Mouse (Mus musculus) kidney, adult 2 months (tissue): Measurements from ENCODE around the gene Dock2. TPM values are rescaled to one million over a fixed set of nuclear protein-coding genes. Genes with fewer than 3 reads are reported as not detected.

Source experiments
- DNase-seq: peaks from one replicate; pipeline ENCODE4 v3.0.0; 2021
- H3K27ac ChIP-seq: fragments of 200-500 bp; 2 replicates; pipeline ENCODE4 v1.5.1; 2012; ENCODE audit warnings: low read depth, low read length, control low read depth, inconsistent platforms; ENCODE audit not compliant: insufficient read depth
- H3K27me3 ChIP-seq: fragments of 200-500 bp; replicated peaks from 2 replicates; pipeline ENCODE4 v1.6.1; 2012; ENCODE audit warnings: mild to moderate bottlenecking, moderate library complexity, low read length, inconsistent platforms; ENCODE audit not compliant: control insufficient read depth, insufficient read depth
- H3K36me3 ChIP-seq: fragments of 200-500 bp; 2 replicates; pipeline ENCODE4 v1.6.1; 2012; ENCODE audit warnings: mild to moderate bottlenecking, moderate library complexity, low read length, inconsistent platforms; ENCODE audit not compliant: control insufficient read depth, insufficient read depth
- H3K4me1 ChIP-seq: fragments of 200-500 bp; 2 replicates; pipeline ENCODE4 v1.6.1; 2011; ENCODE audit warnings: low read length; ENCODE audit not compliant: control insufficient read depth, insufficient read depth
- H3K4me3 ChIP-seq: fragments of 200-500 bp; 2 replicates; pipeline ENCODE4 v1.5.1; 2011; ENCODE audit warnings: mild to moderate bottlenecking, low read depth, low read length, control low read depth; ENCODE audit not compliant: insufficient read depth
- CTCF ChIP-seq: fragments of 200-500 bp; conservative IDR thresholded peaks from 2 replicates; pipeline ENCODE4 v1.5.1; 2011; ENCODE audit warnings: low read depth, mild to moderate bottlenecking, control low read depth, low read length, moderate library complexity, mixed read lengths; ENCODE audit not compliant: insufficient read depth, insufficient read length
- POLR2A ChIP-seq: fragments of 200-500 bp; IDR thresholded peaks from one replicate; pipeline ENCODE4 v1.6.1; 2011; ENCODE audit warnings: low read depth, low read length, control low read depth
- WGBS: fragments of 180-500 bp; shearing (Covaris S2); methylation state at CpG from one replicate; pipeline ENCODE4 v1.1.7; 2018; 5-methylcytosine and 5-hydroxymethylcytosine counted together
- polyA plus RNA-seq: library from polyadenylated mRNA; depleted of rRNA; stranded (reverse); fragments of >200 nt; gene quantifications from 2 replicates; pipeline ENCODE4 v1.2.3, GENCODE M21; 2012

Gene Dock2
- polyA plus RNA-seq, 1 experiment: 2.8 TPM

GRCm38 (mm10) chr11:34291304-34291703 is 492.4 kb downstream of the Dock2 start:
- H3K4me3 ChIP-seq: no peak overlapping the region
- DNase-seq: no peak
- no peaks in the 10 kb centered on the region for H3K36me3 ChIP-seq
- H3K4me1 ChIP-seq: no peaks in the 10 kb centered on the region
- H3K27ac ChIP-seq: no peak overlapping the region
- H3K27me3 ChIP-seq: no peaks in the 10 kb centered on the region
- 69% methylated on average over 3 of the region's 3 CpGs for WGBS
- no peak for TF ChIP-seq POLR2A
- TF ChIP-seq CTCF: no peak

GRCm38 (mm10) chr11:34290708-34291107 is 493.0 kb downstream of the Dock2 start:
- H3K27me3 ChIP-seq: no peaks in the 10 kb centered on the region
- WGBS: 55% methylated on average over 2 of the region's 2 CpGs
- DNase-seq: no peak

GRCm38 (mm10) chr11:34290265-34290664 is 493.4 kb downstream of the Dock2 start:
- Histone ChIP-seq H3K4me3 (no peak overlapping the region), H3K27me3 (no peaks in the 10 kb centered on the region), H3K36me3 (no peaks in the 10 kb centered on the region), H3K4me1 (no peaks in the 10 kb centered on the region), H3K27ac (no peak overlapping the region)
- 61% methylated on average over 4 of the region's 4 CpGs for WGBS
- TF ChIP-seq CTCF: no peak
- TF ChIP-seq POLR2A: no peak
- DNase-seq: no peak

More at GRCm38 (mm10) chr11:34290708-34291107, 493.0 kb downstream of the Dock2 start:
- no peaks in the 10 kb centered on the region for H3K4me1 ChIP-seq
- TF ChIP-seq POLR2A (no peak), CTCF (no peak)
- H3K27ac ChIP-seq: no peak overlapping the region
- no peak overlapping the region for H3K4me3 ChIP-seq
- H3K36me3 ChIP-seq: no peaks in the 10 kb centered on the region

GRCm38 (mm10) chr11:34284124-34284808 is 499.4 kb downstream of the Dock2 start:
- no peak for DNase-seq
- Histone ChIP-seq H3K4me3 (no peak overlapping the region), H3K36me3 (no peaks in the 10 kb centered on the region), H3K27me3 (no peaks in the 10 kb centered on the region), H3K4me1 (no peaks in the 10 kb centered on the region), H3K27ac (no peak overlapping the region)
- WGBS: 27% methylated on average over 13 of the region's 13 CpGs
- TF ChIP-seq CTCF: no peak
- no peak for TF ChIP-seq POLR2A

- Histone ChIP-seq H3K36me3 (no peaks in the 10 kb centered on the region), H3K27me3 (no peaks in the 10 kb centered on the region), H3K4me1 (no peaks in the 10 kb centered on the region), H3K27ac (no peak overlapping the region), H3K4me3 (no peak overlapping the region)
- TF ChIP-seq CTCF (no peak), POLR2A (no peak)
- DNase-seq: no peak
- 68% methylated on average over 3 of the region's 3 CpGs for WGBS
These were observed 506.6 kb downstream of the Dock2 start for GRCm38 (mm10) chr11:34277047-34277445.

- TF ChIP-seq POLR2A (no peak), CTCF (no peak)
- Histone ChIP-seq H3K27me3 (no peaks in the 10 kb centered on the region), H3K4me3 (no peak overlapping the region), H3K36me3 (no peaks in the 10 kb centered on the region), H3K27ac (no peak overlapping the region), H3K4me1 (no peaks in the 10 kb centered on the region)
- WGBS: 49% methylated on average over 14 of the region's 14 CpGs
- DNase-seq: no peak
These were observed 507.2 kb downstream of the Dock2 start for GRCm38 (mm10) chr11:34276363-34277046.

- DNase-seq: no peak
- no peak overlapping the region for H3K27ac ChIP-seq
- 37% methylated on average over 2 of the region's 2 CpGs for WGBS
- H3K27me3 ChIP-seq: no peaks in the 10 kb centered on the region
- TF ChIP-seq POLR2A (no peak), CTCF (no peak)
- no peaks in the 10 kb centered on the region for H3K4me1 ChIP-seq
- H3K4me3 ChIP-seq: no peak overlapping the region
- H3K36me3 ChIP-seq: no peaks in the 10 kb centered on the region
These were observed 507.8 kb downstream of the Dock2 start for GRCm38 (mm10) chr11:34275941-34276340.
